Mouse (Mus musculus): ENCODE results near the gene Zbed6.

GRCm38 (mm10) chr1:133617908-133618307 lies 42.8 kb downstream of the Zbed6 start:
- TF ChIP-seq EP300 (IDR thresholded peaks at IDR 0.05; ENCODE audit: low read depth): no peak
- TF ChIP-seq CTCF (IDR thresholded peaks at IDR 0.05; ENCODE audit: low read depth): no peak

Measured in heart, postnatal 0 days (tissue).